Mouse (Mus musculus): ENCODE measurements around the gene Dtx2.

- no peak for TF ChIP-seq CTCF (conservative IDR thresholded peaks at IDR 0.05; ENCODE audit: insufficient read depth, insufficient read length, low read depth, low read length)
- TF ChIP-seq POLR2A (IDR thresholded peaks at IDR 0.05; ENCODE audit: low read depth, low read length), result no peak
These were observed 270 bp upstream of the Dtx2 start for GRCm38 (mm10) chr5:135994335-135994724.

All from kidney, adult 2 months (tissue).